Mouse (Mus musculus) ES-E14 (cell line): ENCODE measurements at regions not wholly inside any gene's neighbourhood (a gene's known extent, or its start where the extent isn't known, plus 50 kb on each side); places are given as distances from the start of the nearest gene placed in this dataset.

Source experiments
- CHD2 ChIP-seq: IDR thresholded peaks from 2 replicates; pipeline ENCODE4 v1.6.1; 2014; ENCODE audit warnings: mild to moderate bottlenecking, low read depth, low read length, inconsistent platforms
- HCFC1 ChIP-seq: IDR thresholded peaks from 2 replicates; pipeline ENCODE4 v1.6.1; 2012; ENCODE audit warnings: low read length, inconsistent platforms, borderline replicate concordance; ENCODE audit not compliant: insufficient read depth
- MAFK ChIP-seq: IDR thresholded peaks from 2 replicates; pipeline ENCODE4 v1.6.1; 2014; ENCODE audit warnings: mild to moderate bottlenecking, low read depth, low read length, inconsistent platforms; ENCODE audit not compliant: insufficient read depth
- ZC3H11A ChIP-seq: IDR thresholded peaks from 2 replicates; pipeline ENCODE4 v1.6.1; 2012; ENCODE audit warnings: low read depth, mild to moderate bottlenecking, inconsistent platforms, low read length, borderline replicate concordance
- ZNF384 ChIP-seq: IDR thresholded peaks from 2 replicates; pipeline ENCODE4 v1.6.1; 2012; ENCODE audit warnings: low read depth, low read length, inconsistent platforms

DNA sequence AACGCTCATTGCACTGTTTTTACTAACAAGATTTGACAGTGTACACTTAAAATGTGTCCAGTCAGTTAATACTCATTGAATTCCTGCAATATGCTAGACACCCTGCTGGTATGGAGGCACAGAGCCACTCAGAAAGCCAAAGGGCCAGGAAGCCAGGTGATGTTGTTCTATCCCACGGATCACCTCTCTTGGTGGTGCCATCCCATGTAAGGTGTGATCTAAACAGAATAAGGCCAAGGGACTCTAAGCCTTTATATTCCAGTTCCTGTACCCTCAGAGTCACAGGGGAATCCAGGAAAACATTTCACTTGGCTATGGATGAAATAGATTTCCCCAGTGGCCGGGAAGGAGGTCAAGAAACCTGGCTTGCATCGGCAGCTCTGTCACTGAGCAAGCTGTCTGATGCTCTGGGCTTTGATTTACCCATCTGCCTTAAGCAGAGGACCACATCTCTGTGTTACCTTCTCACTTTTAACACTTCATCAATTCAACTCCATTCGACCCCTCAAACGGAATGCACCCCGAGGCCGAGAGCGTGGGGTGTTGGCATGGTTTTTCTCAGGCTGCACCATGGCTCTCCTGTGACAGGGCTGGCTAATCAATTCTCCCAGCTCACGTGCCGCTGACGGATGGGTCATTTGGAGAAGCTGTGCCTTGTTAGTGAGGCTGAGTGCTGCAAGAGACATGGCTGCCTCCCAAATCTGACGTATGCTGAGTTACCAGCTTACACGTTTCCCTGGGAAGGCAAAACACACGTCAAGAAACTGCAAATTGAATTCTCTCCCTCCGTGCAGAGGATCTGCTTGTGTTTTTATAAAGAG, 205.9 kb downstream of the Cd83 start:
- TF ChIP-seq HCFC1 (no peak), ZNF384 (no peak), ZC3H11A (no peak), CHD2 (no peak), MAFK (no peak)
